Mouse (Mus musculus) lung, postnatal 0 days (tissue): ENCODE results near the gene Gm20388. TPM values are rescaled to one million over a fixed set of nuclear protein-coding genes. Genes with fewer than 3 reads are reported as not detected.

Source experiments
- ATAC-seq: fragments of 200-750 bp; cut with Nextera tagmentation; 2 replicates; pipeline ENCODE4 v1.8.0; 2017; ENCODE audit warnings: moderate library complexity
- DNase-seq: peaks from one replicate; pipeline ENCODE4 v3.0.0-alpha.2; 2016; ENCODE audit warnings: low spot score
- H3K27ac ChIP-seq: fragments of 300-500 bp; sonication (generic); 2 replicates; pipeline ENCODE4 v1.5.1; 2014; ENCODE audit warnings: antibody characterized with exemption, mild to moderate bottlenecking, low read length, mixed read lengths
- H3K27me3 ChIP-seq: fragments of 300-500 bp; sonication (generic); replicated peaks from 2 replicates; pipeline ENCODE4 v1.6.1; 2014; ENCODE audit warnings: low read length, mixed read lengths; ENCODE audit not compliant: insufficient read depth
- H3K36me3 ChIP-seq: fragments of 300-500 bp; sonication (generic); 2 replicates; pipeline ENCODE4 v1.6.1; 2014; ENCODE audit warnings: low read length, mixed read lengths; ENCODE audit not compliant: insufficient read depth
- H3K4me1 ChIP-seq: fragments of 300-500 bp; sonication (generic); 2 replicates; pipeline ENCODE4 v1.6.1; 2014; ENCODE audit warnings: antibody characterized with exemption, low read depth, low read length, mixed read lengths; ENCODE audit not compliant: insufficient read depth
- H3K4me2 ChIP-seq: fragments of 300-500 bp; sonication (generic); replicated peaks from 2 replicates; pipeline ENCODE4 v1.6.1; 2014; ENCODE audit warnings: low read depth, mild to moderate bottlenecking, low read length, moderate library complexity, mixed read lengths
- H3K4me3 ChIP-seq: fragments of 300-500 bp; sonication (generic); 2 replicates; pipeline ENCODE4 v1.5.1; 2014; ENCODE audit warnings: low read depth, low read length
- H3K9ac ChIP-seq: fragments of 300-500 bp; sonication (generic); replicated peaks from 2 replicates; pipeline ENCODE4 v1.6.1; 2014; ENCODE audit warnings: low read depth, mild to moderate bottlenecking
- H3K9me3 ChIP-seq: fragments of 300-500 bp; sonication (generic); 2 replicates; pipeline ENCODE4 v1.6.1; 2016; ENCODE audit warnings: low read length, mixed read lengths
- CTCF ChIP-seq: IDR thresholded peaks from 2 replicates; pipeline ENCODE4 v1.5.1; 2016; ENCODE audit warnings: antibody characterized with exemption, mild to moderate bottlenecking
- EP300 ChIP-seq: IDR thresholded peaks from 2 replicates; pipeline ENCODE4 v1.6.1; 2016; ENCODE audit warnings: antibody characterized with exemption, mild to moderate bottlenecking, control low read depth
- WGBS: fragments of 180-500 bp; shearing (Covaris S2); extraction: QIAGEN DNeasy Blood & Tissue Kit; methylation state at CpG from one replicate; pipeline ENCODE4 v1.1.7; 2014; 5-methylcytosine and 5-hydroxymethylcytosine counted together
- polyA plus RNA-seq: library from polyadenylated mRNA; unstranded; fragments of >200 nt; fragmentation: Nextera tagmentation; extraction: Ambion mirVana; gene quantifications from 2 replicates; pipeline ENCODE4 v1.2.1, GENCODE M21; 2015

The Gm20388 gene
- polyA plus RNA-seq, 1 experiment from 2014 or later = not detected

- WGBS = 82% methylated on average over 6 of the region's 6 CpGs
- H3K27me3 ChIP-seq = no peaks in the 10 kb centered on the region
- no peak overlapping the region for H3K27ac ChIP-seq
- DNase-seq (no peak), ATAC-seq (no peak)
- no peak overlapping the region for H3K4me3 ChIP-seq
- H3K4me1 ChIP-seq = no peaks in the 10 kb centered on the region
- no peaks in the 10 kb centered on the region for H3K36me3 ChIP-seq
- no peak overlapping the region for H3K4me2 ChIP-seq
- TF ChIP-seq CTCF (no peak), EP300 (no peak)
- H3K9me3 ChIP-seq = no peaks in the 10 kb centered on the region
- no peak overlapping the region for H3K9ac ChIP-seq
Measured at GRCm38 (mm10) chr8:121364646-121365045, 1454.0 kb downstream of the Gm20388 start.

GRCm38 (mm10) chr8:121365150-121365549, 1454.5 kb downstream of the Gm20388 start:
- H3K9ac ChIP-seq = no peak overlapping the region
- no peaks in the 10 kb centered on the region for H3K36me3 ChIP-seq
- no peak for ATAC-seq
- no peak overlapping the region for H3K4me3 ChIP-seq
- H3K27me3 ChIP-seq = no peaks in the 10 kb centered on the region
- H3K4me2 ChIP-seq = no peak overlapping the region
- no peak overlapping the region for H3K27ac ChIP-seq
- no peak for DNase-seq
- TF ChIP-seq EP300 (no peak), CTCF (no peak)
- no peaks in the 10 kb centered on the region for H3K4me1 ChIP-seq
- no peaks in the 10 kb centered on the region for H3K9me3 ChIP-seq
- 83% methylated on average over 3 of the region's 3 CpGs for WGBS

- H3K9me3 ChIP-seq = no peaks in the 10 kb centered on the region
- H3K27ac ChIP-seq = no peak overlapping the region
- no peak for DNase-seq
- H3K4me1 ChIP-seq = no peaks in the 10 kb centered on the region
- H3K9ac ChIP-seq = no peak overlapping the region
- WGBS = 59% methylated on average over 12 of the region's 12 CpGs
- ATAC-seq = peak; percentile 14; the same call in 1 of the 2 replicates
- H3K36me3 ChIP-seq = no peaks in the 10 kb centered on the region
- no peak overlapping the region for H3K4me2 ChIP-seq
- TF ChIP-seq CTCF (no peak), EP300 (no peak)
- no peak overlapping the region for H3K4me3 ChIP-seq
- H3K27me3 ChIP-seq = no peaks in the 10 kb centered on the region
Measured at GRCm38 (mm10) chr8:121366655-121367054, 1456.0 kb downstream of the Gm20388 start.

GRCm38 (mm10) chr8:121368799-121369198, 1458.2 kb downstream of the Gm20388 start:
- no peaks in the 10 kb centered on the region for H3K4me1 ChIP-seq
- no peak overlapping the region for H3K4me3 ChIP-seq
- no peaks in the 10 kb centered on the region for H3K27me3 ChIP-seq
- DNase-seq = peak; percentile 48
- TF ChIP-seq EP300 (no peak), CTCF (no peak)
- ATAC-seq = peak; percentile 37
- H3K9ac ChIP-seq = no peak overlapping the region
- H3K27ac ChIP-seq = no peak overlapping the region
- H3K9me3 ChIP-seq = no peaks in the 10 kb centered on the region
- H3K4me2 ChIP-seq = no peak overlapping the region
- WGBS = 44% methylated on average over 11 of the region's 11 CpGs
- no peaks in the 10 kb centered on the region for H3K36me3 ChIP-seq

GRCm38 (mm10) chr8:121369378-121369777, 1458.7 kb downstream of the Gm20388 start:
- no peak overlapping the region for H3K4me3 ChIP-seq
- H3K4me1 ChIP-seq = no peaks in the 10 kb centered on the region
- DNase-seq = no peak
- no peaks in the 10 kb centered on the region for H3K9me3 ChIP-seq
- 81% methylated on average over 11 of the region's 11 CpGs for WGBS
- no peaks in the 10 kb centered on the region for H3K27me3 ChIP-seq
- no peak overlapping the region for H3K9ac ChIP-seq
- TF ChIP-seq EP300 = no peak
- no peak for TF ChIP-seq CTCF
- no peak overlapping the region for H3K4me2 ChIP-seq
- H3K27ac ChIP-seq = no peak overlapping the region
- no peak for ATAC-seq
- no peaks in the 10 kb centered on the region for H3K36me3 ChIP-seq

GRCm38 (mm10) chr8:121371287-121371686, 1460.6 kb downstream of the Gm20388 start:
- H3K9ac ChIP-seq = no peak overlapping the region
- no peaks in the 10 kb centered on the region for H3K4me1 ChIP-seq
- ATAC-seq (no peak), DNase-seq (no peak)
- no peaks in the 10 kb centered on the region for H3K9me3 ChIP-seq
- no peak overlapping the region for H3K4me3 ChIP-seq
- H3K4me2 ChIP-seq = no peak overlapping the region
- no peak overlapping the region for H3K27ac ChIP-seq
- H3K36me3 ChIP-seq = no peaks in the 10 kb centered on the region
- no peak for TF ChIP-seq CTCF
- TF ChIP-seq EP300 = no peak
- no peaks in the 10 kb centered on the region for H3K27me3 ChIP-seq
- whole genome bisulfite sequencing = 62% methylated on average over 9 of the region's 9 CpGs
